Mouse (Mus musculus) liver, embryonic 14.5 days (tissue): ENCODE results near the gene Olfr145.

Source experiments
- CTCF ChIP-seq: IDR thresholded peaks from 2 replicates; pipeline ENCODE4 v1.5.1; 2016; ENCODE audit warnings: antibody characterized with exemption, low read depth, control low read depth
- EP300 ChIP-seq: IDR thresholded peaks from 2 replicates; pipeline ENCODE4 v1.6.1; 2016; ENCODE audit warnings: antibody characterized with exemption, low read depth

DNA sequence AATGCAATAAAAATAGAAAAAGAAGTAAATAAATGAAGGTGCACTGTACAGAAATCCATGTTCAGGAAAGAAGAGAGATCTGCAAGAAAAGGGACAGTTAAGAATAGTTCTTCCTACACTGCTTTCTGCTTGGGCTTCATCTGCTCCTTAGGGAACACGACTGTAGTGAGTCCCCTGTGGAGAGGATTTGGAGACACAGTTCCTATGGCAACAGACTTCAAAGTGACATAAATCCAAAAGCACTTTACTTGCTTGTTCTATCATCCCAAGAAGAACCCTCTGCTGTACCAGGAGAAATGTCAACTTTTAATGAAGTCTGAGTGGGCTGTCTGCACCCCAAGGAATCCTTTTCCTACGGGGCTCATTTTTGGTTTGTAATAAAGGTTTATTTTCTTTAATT lies 5.6 kb upstream of the Olfr145 start:
- TF ChIP-seq CTCF, result no peak
- no peak for TF ChIP-seq EP300
